Mouse (Mus musculus): Measurements from ENCODE around the gene Ngef.

DNA sequence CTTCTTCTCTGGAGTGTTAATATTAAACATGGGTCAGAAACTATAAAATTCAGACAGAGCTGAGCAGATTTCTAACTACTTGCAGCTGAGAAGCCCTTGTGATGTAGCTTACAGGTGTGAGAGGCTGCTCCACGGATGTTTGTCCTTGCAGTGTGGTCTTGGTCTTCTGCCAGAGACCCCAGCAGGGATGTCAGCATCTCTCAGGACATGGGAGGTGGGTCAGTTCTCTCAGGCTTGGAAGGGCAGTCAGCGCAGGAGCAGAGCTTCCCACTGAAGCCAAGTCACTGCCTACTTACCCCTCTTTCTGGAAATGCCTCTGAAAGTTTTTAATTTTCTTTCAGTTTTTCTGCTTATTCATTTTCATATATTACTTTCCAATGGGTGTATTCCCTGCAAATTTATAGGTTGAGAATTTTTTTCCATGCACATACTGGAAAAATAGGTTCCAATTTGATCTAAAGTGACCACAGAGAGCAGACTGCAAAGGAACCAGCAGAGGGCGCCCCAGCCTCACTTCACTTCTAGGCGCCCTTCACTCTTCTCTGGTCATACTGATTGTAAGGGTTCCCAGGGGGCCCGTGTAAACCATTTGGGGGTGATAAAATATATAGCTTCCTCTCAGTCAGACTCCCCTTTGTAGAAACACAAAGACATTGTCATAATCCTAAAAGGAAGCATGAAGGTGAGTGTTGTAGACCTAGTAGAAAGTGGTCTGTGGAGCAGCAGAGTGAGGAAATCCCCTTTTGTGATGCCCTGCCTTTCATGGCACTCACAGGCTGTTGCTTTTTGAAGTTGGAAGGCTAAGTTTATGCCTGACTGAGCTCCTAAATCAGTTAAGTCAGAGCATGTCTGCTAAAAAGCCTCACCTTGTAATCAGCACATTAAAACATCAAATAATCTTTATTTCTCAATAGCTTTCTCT, 126.2 kb downstream of the Ngef start:
- TF ChIP-seq CTCF (IDR thresholded peaks at IDR 0.05; ENCODE audit: low read depth, low read length): peak; percentile 69
- TF ChIP-seq EP300 (IDR thresholded peaks at IDR 0.05; ENCODE audit: insufficient read depth, low read depth, low read length): no peak
- TF ChIP-seq POLR2A (IDR thresholded peaks at IDR 0.05; ENCODE audit: insufficient read depth, low read length): no peak
